Mouse (Mus musculus) CD8-positive naive resting alpha-beta T cell, adult 2 months (primary cell): ENCODE data around the gene Megf11.
"Not testable (repeated sequence)": the region's sequence is repeated elsewhere in the genome, so short reads cannot be mapped to it uniquely, and the experiment has no call there.

Experiments
- DNase-seq, 2 experiments: peaks; one replicate each; pipeline ENCODE4 v3.0.0; 2022; ENCODE audit warnings: low read depth in 2 of 2, low spot score in 2 of 2

The Megf11 gene

DNA sequence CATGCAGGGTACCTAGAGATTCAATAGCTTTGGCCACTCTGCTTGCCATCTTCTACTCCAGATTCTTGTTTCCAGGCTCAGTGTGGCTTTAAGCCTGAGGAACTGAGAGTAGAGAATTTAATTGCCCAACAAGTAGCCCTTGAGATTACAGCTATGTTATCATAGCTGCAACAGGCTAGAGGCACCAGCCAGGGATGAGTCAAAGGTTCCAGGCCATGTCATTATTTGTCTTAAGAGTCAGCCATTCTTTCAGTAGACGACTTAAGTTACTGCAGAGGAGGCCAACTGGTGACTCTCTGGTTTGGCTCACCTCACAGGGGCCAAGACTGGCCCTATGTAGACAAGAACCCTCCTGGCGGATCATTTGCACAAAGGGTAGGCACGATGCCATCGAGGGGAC lies 311.0 kb downstream of the Megf11 start:
- DNase-seq: no peak

GRCm38 (mm10) chr9:64697006-64697405 lies 311.6 kb downstream of the Megf11 start:
- DNase-seq: no peak

DNA sequence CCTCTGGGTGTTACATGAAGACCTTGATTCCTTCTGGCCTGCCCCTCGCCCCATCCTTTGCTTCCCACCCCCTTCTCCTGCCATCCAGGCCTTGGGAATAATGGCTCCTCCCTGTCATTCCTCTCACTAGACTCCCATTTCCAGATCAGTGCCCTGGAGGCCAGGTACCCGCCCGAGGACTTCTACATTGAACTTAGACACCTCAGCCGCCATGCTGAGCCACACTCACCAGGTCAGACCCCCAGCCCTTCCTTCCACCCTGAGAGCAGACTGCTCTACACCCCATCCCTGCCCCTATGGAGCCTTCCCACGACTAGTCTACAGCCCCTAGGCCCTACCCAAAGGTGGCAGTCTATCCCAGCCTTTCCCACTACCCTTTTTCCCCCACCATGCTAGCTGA lies 312.3 kb downstream of the Megf11 start:
- DNase-seq: no peak

- no peak for DNase-seq
Measured at GRCm38 (mm10) chr9:64698586-64698985, 313.2 kb downstream of the Megf11 start.

DNA sequence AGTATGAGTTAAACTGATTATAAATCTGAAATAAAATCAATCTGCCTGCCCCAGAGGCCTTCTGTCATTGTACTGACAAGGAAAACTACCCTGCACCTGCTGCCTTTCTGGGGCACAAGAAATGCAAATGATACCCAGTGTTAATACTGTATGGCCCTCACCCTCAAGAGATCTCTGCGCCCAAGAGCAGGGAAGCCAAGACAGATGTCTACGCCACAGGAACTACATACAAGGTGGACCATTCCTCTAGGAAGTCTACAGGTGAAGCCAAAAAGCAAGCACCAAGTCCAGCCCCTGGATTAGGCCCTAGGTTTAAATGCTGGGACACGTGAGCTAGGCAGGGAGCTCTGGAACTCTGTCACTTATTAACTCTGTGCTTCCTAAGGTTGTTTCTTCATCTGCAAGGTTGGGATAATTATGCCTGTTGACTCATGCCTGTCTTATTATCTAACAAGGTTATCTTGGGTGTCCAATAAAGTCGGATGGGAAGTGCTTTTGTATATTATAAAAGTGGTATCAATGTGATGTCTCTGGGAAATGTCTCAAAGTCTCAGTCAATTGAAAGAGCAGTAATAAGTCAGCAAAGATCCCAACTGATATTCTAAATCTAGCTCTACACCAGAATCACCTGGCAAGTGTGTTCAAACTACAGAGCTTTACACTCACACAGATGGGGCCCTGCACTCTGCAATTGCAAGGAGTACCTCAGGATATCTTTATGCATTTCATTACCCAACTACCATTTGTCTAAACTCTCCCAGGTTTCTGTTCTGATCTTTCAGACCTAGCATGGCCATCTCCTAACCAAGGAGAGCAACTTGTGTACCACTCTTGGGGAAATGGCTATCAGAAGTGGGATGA lies 315.3 kb downstream of the Megf11 start:
- no peak for DNase-seq

DNA sequence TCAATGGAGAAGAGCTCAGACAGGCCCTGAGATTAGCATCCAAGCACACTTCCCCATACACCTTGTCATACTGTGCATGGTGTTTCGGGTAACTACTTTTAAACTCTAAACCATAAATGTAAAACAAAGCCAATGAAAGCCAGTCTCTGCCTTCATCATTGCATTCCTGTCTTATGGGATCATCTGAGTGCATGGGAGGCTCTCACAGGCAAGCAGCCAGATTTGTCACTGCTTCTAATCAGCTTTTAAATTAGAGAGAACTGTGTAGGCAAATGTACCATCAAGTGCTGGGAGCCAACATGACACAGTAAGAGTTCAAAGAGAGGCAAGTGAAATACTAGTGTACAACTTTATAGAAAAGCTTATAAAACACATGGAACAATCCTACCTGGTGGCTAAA lies 316.2 kb downstream of the Megf11 start:
- DNase-seq: no peak

GRCm38 (mm10) chr9:64702391-64702790 lies 317.0 kb downstream of the Megf11 start:
- no peak for DNase-seq

GRCm38 (mm10) chr9:64702937-64703336 lies 317.5 kb downstream of the Megf11 start:
- no peak for DNase-seq

GRCm38 (mm10) chr9:64703420-64703965 lies 318.1 kb downstream of the Megf11 start:
- no peak for DNase-seq

DNA sequence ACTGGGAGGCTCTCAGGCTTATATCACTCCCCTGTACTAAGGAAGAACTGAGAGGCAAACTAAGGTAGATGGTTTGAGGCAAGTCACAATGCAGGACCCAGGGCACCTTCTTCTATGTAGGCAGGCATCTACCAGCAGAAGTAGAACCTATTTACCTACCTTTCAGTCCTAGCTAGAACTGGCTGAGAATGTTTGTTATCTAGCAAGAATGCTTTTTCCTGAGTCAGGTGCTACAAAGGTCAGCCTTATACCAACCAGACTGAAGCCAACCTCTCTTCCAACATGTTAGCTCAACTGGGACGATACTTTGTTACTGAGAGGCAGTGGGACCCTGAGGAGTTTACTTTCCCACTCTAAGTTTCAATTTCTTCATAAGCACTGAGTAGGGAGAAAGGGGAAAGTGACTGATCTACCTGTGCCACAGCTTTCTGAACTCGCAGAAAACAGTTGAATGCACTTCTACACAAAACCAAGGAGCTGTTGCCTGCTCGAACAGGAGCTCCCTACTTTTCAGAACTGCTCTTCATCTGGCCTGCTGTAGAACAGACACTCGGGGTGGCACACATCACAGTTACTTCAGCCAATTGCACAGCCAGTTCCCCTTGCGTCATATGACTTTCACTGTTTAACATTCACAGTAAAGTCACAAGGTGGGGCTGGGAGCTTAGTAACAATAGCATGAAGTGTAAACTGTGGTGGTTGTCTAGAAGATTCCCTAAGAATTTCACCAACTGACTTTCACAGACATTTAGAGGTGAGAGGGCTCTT lies 318.8 kb downstream of the Megf11 start:
- no peak for DNase-seq

DNA sequence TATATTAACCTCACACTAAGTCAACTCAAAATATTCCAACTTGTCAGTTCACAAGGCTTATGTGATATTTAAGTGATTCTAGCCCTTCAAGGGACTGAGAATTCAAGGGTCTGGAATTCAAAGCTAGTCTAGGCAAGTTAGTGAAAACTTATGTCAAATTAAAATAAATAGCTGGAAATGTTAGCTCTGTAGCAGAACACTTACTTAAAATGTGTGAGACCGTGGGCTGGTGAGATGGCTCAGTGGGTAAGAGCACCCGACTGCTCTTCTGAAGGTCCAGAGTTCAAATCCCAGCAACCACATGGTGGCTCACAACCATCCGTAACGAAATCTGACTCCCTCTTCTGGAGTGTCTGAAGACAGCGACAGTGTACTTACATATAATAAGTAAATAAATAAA lies 324.9 kb downstream of the Megf11 start:
- not testable (repeated sequence) for DNase-seq

DNA sequence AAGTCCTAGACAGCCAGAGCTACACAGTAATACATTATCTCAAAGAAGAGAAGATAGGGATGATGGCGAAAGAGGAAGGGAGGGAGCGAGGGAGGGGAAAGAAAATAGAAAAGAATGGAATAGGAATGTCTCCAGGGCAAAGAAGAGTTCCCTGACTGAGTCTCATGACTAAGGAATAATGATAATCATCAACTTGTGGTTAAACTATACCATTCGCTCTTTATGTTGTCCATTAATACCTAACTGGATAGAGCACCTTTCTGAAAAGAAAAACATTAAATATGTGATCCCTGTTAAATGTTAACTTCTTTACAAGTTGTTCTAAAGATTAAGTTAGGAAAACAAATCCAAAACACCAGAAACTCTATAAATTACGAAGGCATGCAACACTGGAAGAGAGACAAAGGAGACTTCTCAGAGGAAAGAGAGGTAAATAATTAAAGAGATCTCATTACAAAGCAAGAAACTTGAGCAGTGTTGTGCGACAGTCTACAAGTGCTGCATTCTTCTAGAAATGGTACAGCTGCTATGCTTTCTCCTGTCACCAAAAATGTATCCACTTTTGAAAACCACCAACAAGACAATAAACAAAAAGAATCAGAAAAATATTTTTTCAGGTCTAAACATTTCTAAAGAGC lies 334.2 kb downstream of the Megf11 start:
- DNase-seq: no peak

DNA sequence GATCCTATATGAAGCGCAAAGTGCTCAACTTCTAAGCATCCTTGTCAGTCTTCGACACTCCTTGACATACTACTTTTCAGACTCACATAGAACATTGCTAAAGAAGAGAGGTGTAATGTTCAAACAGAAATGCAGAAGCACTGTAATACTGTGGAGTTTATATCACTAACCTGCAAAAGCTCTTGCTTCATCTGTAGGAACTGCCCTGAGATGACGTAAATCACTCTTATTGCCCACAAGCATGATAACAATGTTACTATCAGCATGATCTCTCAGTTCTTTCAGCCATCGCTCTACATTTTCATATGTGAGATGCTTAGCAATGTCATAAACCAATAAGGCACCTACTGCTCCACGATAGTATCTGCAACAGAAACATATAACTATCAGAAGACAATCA lies 341.0 kb downstream of the Megf11 start:
- DNase-seq: no peak

DNA sequence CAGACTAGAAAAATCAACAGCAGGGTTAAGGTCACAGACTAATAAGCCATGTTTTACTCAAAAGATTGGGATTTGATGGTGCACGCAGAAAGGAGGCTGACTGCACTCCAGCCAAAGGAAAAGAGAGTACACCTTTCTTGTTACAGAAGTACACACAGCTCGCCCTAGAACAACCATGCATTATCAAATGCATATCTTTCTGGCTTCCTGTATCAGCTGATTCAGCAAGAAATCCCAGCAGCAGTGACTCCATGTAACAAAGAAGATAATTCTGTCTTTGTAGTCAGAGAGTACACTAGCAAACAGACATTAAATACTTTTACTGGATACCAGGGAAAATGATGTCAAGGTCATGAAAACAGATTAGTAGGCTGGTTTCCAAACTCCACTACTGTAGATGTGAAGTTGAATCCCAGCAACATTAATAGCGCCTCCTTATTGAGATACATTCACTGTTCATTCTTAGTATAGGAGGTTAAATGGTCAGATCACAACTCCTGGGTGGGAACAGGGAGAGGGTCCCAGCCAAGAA lies 345.7 kb downstream of the Megf11 start:
- DNase-seq: no peak

- DNase-seq: no peak
Measured at GRCm38 (mm10) chr9:64734166-64734565, 348.7 kb downstream of the Megf11 start.

- not testable (repeated sequence) for DNase-seq
Measured at GRCm38 (mm10) chr9:64734992-64735391, 349.6 kb downstream of the Megf11 start.

- no peak for DNase-seq
Measured at GRCm38 (mm10) chr9:64736076-64736638, 350.7 kb downstream of the Megf11 start.

DNA sequence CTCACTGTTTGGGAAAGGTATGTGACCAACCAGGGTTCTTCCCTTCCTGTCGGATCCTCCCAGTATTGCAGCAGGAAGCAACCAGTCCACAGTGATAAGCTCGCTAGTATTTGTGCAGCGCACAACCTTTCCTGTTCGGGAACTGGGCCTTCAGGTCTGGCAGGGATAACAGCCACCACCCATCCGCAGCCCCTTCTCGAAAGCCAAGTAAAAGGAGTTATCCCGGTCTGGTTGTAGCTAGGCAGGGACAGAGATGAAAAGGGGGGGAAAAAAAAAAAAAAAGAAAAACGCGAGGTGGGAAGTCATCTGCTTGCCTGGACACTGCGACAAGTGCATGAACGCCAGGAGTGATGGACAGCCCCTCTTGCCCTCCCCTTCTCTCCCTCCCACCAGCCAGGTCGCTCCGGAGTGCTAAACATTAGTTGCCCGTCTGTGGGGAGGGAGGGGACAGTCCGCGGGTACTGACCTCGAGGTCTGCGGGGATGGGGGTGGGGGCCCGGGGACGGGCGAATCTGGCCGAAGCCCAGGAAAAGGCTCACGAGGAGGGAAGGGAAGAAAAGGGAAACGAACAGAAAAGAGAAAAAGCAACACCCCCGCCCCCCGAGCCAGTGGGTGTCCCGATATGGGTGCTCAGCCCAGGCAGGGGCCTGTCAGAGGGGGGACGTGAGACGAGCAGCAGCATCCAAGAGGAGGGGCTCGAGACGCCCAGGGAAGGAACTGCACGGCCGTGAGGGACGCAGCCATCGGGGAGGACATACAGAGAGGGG lies 351.4 kb downstream of the Megf11 start:
- peak; percentile 27 to 28 for DNase-seq

DNA sequence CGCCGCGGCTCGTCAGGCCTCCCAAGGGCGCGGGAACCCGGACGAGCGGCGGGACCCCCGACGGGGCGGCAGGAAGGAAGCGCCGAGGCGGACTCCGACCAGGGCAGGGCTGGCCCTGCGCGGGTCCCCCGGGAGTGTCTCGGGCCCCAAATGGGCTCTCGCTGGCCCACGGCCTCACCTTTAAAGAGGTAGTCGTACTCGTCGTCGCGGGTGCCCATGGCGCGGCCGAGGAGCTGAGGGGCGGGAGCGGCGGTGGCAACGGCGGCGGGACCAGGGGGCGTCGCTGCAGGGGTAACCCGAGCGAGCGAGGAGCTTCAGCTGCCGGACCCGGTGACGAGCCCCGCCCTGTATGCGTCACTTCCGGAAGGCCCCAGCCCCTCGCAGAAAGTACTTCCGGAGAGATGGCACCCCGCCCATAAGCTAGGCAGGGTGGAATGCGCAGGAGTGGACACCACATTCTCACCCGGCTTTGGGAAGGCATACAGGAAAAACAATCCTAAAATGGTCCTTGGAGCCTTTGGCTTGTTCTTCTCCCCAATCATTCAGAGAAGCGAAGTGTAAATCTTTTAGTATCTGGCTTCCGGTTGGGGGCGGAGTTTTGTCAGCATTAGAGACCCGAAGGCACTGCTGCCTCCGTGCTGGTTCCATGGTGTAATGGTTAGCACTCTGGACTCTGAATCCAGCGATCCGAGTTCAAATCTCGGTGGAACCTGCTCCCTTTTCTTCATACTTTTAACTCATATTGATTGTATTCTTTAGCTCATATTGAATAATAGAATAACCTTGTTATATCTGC lies 352.2 kb downstream of the Megf11 start, which contains the start of gene Rab11a:
Rab11a (minus strand) TSS at position 353 of the 796 bp plus-strand sequence.
- peak; percentile 93 to 96 for DNase-seq
